Mouse (Mus musculus) c-Kit-positive CD71-negative TER-119-negative erythroid progenitor cells, embryonic 14.5 days (primary cell): ENCODE measurements around the gene Phactr2.

Source experiments
- DNase-seq: peaks from one replicate; pipeline ENCODE4 v3.0.0-alpha.2; 2013; ENCODE audit warnings: low read depth

Phactr2 gene

GRCm38 (mm10) chr10:13448283-13449045 is 25.7 kb downstream of the Phactr2 start:
- no peak for DNase-seq

GRCm38 (mm10) chr10:13446791-13447249 is 27.4 kb downstream of the Phactr2 start:
- no peak for DNase-seq

- DNase-seq: no peak
Measured at GRCm38 (mm10) chr10:13444257-13444656, 30.0 kb downstream of the Phactr2 start.

- DNase-seq: no peak
Measured at GRCm38 (mm10) chr10:13443647-13444046, 30.6 kb downstream of the Phactr2 start.

- no peak for DNase-seq
Measured at GRCm38 (mm10) chr10:13440292-13440691, 33.9 kb downstream of the Phactr2 start.

- no peak for DNase-seq
Measured at GRCm38 (mm10) chr10:13438118-13438821, 35.9 kb downstream of the Phactr2 start.

- DNase-seq: no peak
Measured at GRCm38 (mm10) chr10:13437011-13437410, 37.2 kb downstream of the Phactr2 start.

GRCm38 (mm10) chr10:13433016-13433415 is 41.2 kb downstream of the Phactr2 start:
- DNase-seq: no peak

- DNase-seq: no peak
Measured at GRCm38 (mm10) chr10:13431641-13432540, 42.3 kb downstream of the Phactr2 start.

- DNase-seq: no peak
Measured at GRCm38 (mm10) chr10:13429766-13430165, 44.4 kb downstream of the Phactr2 start.

GRCm38 (mm10) chr10:13429240-13429639 is 45.0 kb downstream of the Phactr2 start:
- no peak for DNase-seq

GRCm38 (mm10) chr10:13428536-13428935 is 45.7 kb downstream of the Phactr2 start:
- no peak for DNase-seq

GRCm38 (mm10) chr10:13427599-13427998 is 46.6 kb downstream of the Phactr2 start:
- DNase-seq: no peak

GRCm38 (mm10) chr10:13425198-13425597 is 49.0 kb downstream of the Phactr2 start:
- no peak for DNase-seq

GRCm38 (mm10) chr10:13424508-13424907 is 49.7 kb downstream of the Phactr2 start:
- DNase-seq: no peak

GRCm38 (mm10) chr10:13424015-13424414 is 50.2 kb downstream of the Phactr2 start:
- DNase-seq: no peak

GRCm38 (mm10) chr10:13422121-13422520 is 52.1 kb downstream of the Phactr2 start:
- no peak for DNase-seq

GRCm38 (mm10) chr10:13419246-13419645 is 55.0 kb downstream of the Phactr2 start:
- no peak for DNase-seq

- DNase-seq: no peak
Measured at GRCm38 (mm10) chr10:13415489-13416104, 58.6 kb downstream of the Phactr2 start.

- no peak for DNase-seq
Measured at GRCm38 (mm10) chr10:13412202-13412923, 61.8 kb downstream of the Phactr2 start.

GRCm38 (mm10) chr10:13411056-13411455 is 63.2 kb downstream of the Phactr2 start:
- DNase-seq: no peak
